Mouse (Mus musculus): ENCODE measurements around the gene Mark3.

The Mark3 gene

DNA sequence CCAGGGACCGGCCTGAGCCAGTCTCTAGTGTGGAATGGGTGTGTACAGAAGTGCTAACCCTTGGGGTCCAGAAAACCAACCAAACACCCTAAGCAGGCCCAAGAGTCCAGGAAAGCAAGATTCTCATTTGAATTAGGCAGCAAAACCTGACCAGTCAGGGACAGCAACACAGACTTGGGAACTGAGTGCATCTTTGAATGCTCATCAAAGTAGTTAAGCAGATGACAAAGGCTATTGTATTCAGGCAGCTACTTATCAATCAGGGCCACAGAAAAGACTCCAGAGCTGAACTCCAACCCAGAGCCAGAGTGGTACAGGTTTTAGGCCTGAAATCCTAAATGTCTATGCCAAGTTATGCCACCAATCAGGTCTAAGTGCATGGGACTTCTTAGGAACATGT lies 86.3 kb downstream of the Mark3 start:
- no peak for TF ChIP-seq GATA4 (IDR thresholded peaks at IDR 0.05; ENCODE audit: insufficient replicate concordance, low read length)

DNA sequence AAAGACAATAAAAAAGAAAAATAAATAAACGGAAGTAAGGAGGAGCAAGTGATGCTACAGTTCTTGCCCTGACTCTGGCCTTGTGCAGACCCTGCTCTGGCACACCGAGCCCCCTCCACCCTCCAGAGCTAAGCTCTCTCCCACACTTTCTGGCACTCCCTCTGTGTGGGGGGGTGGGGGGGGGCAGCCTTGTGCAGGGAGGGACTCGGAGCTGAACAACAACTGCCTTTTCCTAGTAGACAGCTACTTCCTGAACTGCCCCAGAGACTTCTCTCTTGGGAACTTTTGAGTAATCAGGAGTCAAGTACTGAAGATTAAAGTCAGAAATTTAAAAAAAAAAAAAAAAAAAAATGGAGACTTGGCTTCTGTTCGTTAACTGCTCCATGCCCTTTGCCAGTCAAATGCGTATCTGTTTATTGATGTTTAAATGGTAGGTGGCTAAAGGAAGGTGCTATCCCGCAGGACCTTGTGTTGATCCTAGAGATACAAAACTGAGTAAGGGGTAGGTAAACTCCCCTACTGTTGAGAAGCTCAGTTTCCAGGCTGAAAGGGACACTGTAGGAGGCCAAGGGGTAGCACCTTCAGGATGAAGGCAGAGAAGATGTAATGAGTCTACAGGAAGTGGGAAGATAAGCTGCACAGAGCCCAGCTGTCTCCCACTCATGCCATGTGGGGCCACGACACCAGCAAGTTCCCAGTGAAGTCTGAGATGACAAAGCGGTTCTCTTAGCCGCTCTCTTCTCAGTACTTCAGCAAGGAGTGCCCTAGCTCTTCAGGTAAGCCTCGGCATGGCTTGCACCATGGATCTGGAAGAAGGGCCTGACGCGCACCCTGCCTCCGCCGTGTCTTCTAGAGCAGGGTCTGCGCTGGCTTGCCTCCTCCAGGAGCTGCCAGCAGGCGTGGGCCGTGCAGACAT lies 89.2 kb downstream of the Mark3 start:
- TF ChIP-seq GATA4 (IDR thresholded peaks at IDR 0.05; ENCODE audit: insufficient replicate concordance, low read length) = no peak

DNA sequence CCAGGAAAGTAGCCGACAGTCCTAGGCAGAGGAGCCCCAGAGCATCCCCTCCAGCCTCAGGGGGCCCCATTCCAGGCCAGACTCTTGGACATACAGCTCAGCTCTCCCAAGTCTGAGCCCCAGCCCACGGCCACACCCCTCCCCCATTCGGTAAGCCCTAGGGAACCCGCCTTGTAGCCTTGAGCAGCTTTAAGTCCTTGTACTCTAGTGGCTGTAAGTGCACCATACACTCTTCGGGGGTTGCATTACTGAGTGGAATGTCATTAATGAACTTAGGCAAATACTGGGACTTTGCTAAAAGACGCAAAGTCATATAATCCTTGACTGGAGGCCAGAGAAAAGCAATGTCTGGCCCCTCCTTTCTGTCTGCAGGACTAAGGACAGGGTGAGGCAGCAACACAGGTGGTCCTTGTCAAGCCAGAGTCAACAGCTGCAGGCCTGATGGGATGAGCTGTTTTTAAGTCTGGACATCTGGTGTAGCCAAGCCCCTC lies 89.9 kb downstream of the Mark3 start:
- TF ChIP-seq GATA4 (IDR thresholded peaks at IDR 0.05; ENCODE audit: insufficient replicate concordance, low read length) = no peak

DNA sequence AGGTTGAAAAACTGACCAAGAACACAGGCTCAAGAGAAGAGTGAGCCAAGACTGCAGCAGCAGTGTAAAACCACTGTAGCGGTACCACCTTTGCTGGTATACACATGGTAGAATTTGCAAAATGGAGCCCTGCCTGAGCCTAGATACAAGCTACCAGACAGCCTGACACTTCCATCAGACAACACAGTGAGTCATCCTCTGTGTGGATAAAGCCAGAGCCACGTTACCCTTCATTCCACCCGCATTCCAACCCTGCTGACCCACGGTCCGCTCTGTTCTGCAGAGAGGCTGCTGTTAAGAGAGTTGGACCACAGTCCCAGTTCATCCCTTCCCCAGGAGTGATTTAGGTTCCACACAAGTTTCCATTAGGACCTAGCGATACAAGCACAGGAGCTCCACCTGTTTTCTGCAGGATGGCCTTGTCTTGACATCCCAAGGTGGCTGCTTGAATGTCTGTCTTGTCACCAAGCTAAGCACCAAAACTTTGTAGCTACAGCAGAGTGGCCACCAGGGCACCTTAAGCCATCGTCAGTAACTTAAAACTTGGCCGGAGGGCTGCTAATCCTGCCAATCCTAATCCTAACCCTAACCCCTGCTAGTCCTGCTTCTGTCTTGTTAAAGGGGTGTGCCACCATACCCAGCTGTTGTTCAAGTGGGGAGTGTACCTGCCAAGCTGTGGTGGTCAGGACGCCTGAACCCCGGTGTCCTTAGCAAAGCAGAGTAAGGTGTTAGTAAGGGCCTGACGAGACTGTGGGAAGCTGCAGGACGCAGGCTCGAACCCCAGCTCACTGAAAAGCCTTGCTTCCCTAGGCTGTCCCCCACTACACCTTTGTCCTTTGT lies 90.9 kb downstream of the Mark3 start:
- no peak for TF ChIP-seq GATA4 (IDR thresholded peaks at IDR 0.05; ENCODE audit: insufficient replicate concordance, low read length)

DNA sequence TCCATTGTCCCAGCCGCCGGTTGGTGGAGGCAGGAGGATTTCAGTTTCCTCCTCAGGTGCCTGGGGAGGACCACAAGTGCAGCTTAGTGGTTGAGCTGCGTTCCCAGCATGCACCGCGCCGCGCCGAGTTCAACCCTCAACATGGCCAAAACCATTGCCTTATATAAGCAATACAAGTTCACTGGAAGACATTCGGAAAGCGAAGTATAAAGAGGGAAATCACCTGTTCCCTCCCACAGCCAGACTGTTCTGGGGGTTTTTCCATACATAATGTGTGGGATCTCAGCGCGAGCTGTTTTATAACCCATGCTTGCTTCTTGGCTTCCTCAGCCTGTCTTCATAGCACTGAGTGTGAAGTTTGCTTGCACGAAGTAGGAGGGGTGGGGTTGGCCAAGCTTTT lies 92.1 kb downstream of the Mark3 start:
- TF ChIP-seq GATA4 (IDR thresholded peaks at IDR 0.05; ENCODE audit: insufficient replicate concordance, low read length) = no peak

DNA sequence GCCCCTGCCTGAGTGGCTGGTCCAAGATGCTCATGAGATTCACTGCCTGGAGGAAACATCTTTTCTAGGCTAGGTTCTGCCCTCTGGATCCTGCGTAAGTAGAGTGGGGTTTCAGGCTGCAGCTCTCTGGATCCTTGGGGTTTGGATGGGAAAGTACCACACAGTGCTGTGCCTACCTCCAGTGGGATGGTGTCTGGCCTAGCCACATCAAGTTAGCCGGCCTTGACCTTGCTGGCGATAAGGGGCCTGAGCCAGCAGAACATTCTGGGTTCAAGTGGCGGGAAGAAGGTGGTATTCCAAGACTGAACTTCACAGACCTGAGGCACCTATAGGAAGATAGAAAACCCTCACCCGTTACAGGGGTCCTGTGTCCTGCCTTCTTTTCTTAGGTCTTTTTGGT lies 93.1 kb downstream of the Mark3 start:
- TF ChIP-seq GATA4 (IDR thresholded peaks at IDR 0.05; ENCODE audit: insufficient replicate concordance, low read length) = no peak

DNA sequence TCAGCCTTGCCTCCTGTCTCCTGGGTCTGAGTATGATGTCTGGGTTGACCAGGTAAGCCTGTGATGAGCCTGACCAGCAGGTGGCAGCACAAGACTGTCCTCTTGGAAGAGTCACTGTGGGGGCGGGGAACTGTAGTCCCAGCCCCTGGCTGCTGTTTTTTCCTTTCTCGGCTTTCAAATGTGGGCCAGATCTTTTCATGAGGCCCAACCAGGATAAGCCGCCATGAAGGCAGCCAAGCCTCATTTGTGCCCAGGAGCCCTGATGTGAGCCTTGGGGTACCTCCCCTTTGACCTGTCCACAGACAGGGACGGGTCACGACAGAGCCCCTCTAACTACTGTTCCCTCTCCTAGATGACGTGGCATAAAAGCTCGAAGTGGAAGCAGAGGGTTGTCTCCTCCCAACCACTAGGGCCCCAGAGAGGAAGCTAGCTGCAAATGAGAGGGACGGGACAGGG lies 94.2 kb downstream of the Mark3 start:
- no peak for TF ChIP-seq GATA4 (IDR thresholded peaks at IDR 0.05; ENCODE audit: insufficient replicate concordance, low read length)

DNA sequence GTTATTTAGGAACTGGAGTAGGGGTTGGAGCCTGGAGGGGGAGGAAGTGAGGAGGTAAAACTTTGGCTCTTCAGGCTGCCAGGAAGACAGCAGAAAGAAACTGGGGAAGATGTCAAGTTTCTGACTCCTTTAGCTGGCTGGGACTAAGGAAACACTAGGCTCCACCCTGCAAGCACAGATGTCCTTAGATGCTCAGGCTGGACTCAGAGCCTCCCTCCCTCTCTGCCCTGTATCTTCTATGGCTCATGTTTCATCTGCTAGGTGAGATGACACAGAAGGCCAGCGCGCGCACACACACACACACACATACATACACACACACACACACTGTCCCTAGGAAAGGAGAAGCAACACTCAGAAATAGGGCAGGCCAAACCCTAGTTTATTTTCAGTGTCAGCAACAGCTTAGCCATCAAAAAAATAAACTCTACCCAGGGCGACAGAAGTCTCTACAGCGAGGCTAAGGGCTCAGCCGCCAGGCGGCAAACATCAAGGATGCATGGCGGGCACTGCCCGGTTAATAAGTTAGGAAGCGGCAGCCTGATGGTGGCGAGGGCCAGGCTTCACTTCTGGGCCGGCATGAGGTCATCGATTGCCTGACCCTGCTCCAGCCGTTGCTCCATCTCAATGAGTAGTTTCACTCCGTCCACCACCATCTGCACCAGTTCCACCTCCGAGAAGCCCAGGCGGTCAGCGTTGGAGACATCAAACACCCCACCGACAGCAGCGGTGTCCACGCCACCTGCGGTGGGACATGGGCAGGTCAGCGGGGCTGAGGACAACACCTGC lies 94.9 kb downstream of the Mark3 start:
- no peak for TF ChIP-seq GATA4 (IDR thresholded peaks at IDR 0.05; ENCODE audit: insufficient replicate concordance, low read length)

DNA sequence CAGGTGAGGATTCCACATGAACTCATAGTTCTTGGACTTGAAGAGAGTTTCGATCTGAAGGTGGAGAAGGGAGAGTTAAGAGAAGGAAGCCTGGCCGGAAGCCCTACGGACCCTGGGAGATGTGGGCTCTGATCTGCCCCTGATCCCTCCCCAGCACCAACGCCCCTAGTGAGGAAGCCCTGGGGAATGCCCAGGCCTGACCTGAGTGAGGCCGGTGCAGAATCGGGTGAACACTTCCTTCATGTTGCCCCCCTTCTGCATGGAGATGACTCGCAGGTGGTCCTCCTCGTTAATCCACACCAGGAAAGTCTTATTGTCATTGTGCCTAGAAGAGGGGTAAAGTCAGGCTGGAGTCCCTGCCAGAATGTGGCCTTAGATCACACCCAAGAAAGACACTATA lies 95.6 kb downstream of the Mark3 start:
- no peak for TF ChIP-seq GATA4 (IDR thresholded peaks at IDR 0.05; ENCODE audit: insufficient replicate concordance, low read length)

DNA sequence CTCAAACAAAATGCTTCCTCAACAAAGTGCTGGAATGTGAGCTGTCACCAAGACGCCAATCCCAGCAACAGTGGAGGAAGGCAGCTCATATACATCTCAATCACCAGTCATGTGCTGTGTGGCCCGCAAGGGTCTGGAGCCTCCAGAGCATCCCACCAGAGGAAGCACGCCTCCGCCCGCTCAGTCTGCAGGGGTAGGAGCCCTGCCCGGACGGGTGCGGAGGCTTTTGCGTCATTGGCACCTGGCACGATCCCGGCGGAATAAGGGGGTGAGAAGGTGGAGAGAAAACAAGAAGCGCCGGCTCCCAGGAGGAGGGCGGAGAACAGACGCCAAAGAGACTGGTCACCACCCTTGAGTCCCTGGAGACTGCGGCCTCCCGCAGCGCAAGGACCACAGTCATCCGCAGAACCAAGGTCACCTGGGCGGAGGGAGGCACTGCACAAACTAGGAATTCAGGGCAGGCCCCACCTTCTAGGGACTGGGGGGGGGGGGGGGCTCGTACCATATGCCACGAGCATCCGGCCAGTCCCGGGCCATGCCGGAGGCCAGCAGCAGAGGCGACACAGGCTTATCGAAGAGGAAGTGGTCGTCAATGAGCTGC lies 96.1 kb downstream of the Mark3 start:
- no peak for TF ChIP-seq GATA4 (IDR thresholded peaks at IDR 0.05; ENCODE audit: insufficient replicate concordance, low read length)

DNA sequence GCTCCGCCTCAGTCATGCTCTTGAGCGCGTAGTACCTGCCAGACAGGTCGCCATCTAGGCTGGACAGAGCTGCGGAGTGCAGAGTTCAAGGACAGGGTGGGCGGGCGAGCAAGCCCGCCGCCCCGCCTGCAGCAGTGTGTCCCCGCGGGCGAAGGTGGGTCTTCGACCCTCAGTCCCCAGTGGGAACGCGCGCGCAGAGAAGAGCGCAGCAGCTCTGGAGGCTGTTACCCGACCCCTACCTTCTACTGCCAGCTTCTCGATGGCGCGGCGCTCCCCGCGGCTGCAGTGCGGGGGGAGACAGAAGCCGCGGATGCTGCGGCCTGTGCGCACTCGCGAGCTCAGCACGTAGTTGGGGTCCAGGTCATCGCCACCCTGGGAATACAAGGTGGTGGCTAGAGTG lies 96.7 kb downstream of the Mark3 start:
- TF ChIP-seq GATA4 (IDR thresholded peaks at IDR 0.05; ENCODE audit: insufficient replicate concordance, low read length) = no peak

DNA sequence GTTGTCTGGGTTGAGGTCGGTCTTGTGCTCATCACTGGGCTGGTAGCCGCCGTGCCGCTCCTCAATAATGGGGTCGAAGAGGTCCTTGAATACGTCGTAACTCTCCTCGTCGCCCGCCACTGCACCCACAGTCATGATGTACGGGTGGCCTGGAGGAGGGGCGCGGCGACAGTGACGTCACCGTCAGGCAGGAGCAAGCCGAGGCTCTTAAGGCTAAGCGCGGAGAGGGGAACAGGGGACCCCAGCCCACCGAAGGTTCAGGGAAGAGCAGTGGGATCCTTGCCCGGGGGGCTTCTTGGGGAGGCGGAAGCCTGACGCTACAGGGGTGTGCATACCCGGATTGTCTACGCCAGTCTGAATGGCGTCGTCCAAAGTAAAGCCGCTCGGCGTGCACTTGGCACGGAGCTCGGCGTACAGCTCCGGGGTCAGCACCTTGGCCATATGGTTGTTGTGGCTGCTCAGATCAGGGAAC lies 97.1 kb downstream of the Mark3 start:
- TF ChIP-seq GATA4 (IDR thresholded peaks at IDR 0.05; ENCODE audit: insufficient replicate concordance, low read length) = no peak

DNA sequence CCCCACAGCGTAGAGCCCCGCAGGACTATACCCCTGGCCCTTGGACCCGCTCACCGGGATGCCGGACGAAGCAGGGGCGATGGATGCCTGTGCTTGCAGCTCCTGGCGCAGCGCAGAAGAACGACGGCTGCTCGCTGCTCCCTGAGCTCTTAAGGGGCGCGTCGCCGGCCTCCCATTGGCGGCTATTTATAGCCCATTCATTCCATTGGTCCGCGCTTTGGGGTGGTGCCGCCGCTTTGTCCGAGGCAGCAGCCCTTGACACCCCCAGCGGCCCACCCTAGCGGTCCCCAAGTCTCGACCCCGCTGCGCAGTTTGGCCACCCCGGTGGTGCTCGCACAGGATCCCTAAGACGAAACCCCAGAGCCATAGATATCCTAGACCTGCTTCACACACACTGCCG lies 97.9 kb downstream of the Mark3 start, which contains the start of gene Ckb:
TSS of gene Ckb (minus strand) at position 163 of the 400 bp plus-strand sequence.
- TF ChIP-seq GATA4 (IDR thresholded peaks at IDR 0.05; ENCODE audit: insufficient replicate concordance, low read length) = no peak

DNA sequence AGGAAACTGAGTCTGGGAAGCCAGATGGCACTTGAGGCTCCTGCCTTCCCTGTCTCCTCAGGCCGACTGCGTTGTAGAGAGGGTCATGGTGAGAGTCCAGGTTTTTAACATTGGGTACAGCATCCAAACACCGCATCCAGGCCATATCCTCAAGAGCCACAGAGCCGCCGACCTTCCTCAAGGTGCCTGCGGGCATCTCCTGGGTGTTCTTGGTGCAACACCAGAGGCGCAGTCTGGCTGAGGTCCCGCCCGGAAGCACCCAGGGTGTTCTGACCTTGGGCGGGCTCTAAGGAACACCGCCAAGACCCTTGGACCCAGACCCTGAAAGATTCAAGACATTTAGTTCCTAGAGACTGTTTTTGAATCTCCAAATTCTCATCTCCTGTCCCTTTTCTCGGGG lies 98.3 kb downstream of the Mark3 start:
- TF ChIP-seq GATA4 (IDR thresholded peaks at IDR 0.05; ENCODE audit: insufficient replicate concordance, low read length) = no peak

Data from liver, adult (tissue).